ENCODE assay signal across 8 mouse cellular contexts in the genomic region with DNA sequence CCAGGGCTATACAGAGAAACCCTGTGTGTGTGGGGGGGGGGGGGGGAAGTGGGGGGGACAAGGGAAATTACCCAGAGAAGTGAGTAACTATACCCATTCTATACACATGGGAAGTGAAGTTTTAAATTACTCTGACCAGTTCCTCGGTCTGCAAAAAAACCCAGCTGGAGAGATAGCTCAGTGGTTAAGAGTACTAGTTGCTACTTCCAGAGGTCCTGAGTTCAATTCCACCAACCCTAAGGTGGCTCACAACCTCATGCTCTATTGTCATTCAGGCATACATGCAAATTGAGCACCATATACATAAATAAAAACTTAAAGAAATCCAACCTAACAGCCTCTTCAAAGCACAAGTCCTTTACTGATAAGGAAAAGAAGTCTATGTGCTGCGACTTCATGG. TPM values are rescaled to one million over a fixed set of nuclear protein-coding genes. Genes with fewer than 3 reads are reported as not detected.
A peak's percentile ranks its signal among the peaks of the same experiment; 100 is the strongest.
DNase-seq lines count a peak whose midpoint lies in the region; ATAC-seq and TF ChIP-seq lines count a peak whose summit lies in the region.

No protein-coding gene starts in this region.

- TF ChIP-seq RAD21 in MEL (IDR thresholded peaks at IDR 0.05; ENCODE audit: low read depth, low read length), result no peak

- WGBS in heart, embryonic 14.5 days, result 33% methylated on average over 2 of the region's 2 CpGs
- 51% methylated on average over 2 of the region's 2 CpGs for WGBS in hindbrain, embryonic 11.5 days
- 42% methylated on average over 2 of the region's 2 CpGs for WGBS in midbrain, embryonic 12.5 days

- no peak for TF ChIP-seq CTCF in MEL (IDR thresholded peaks at IDR 0.05 in 2 of 3, conservative IDR thresholded peaks at IDR 0.05 in 1 of 3; ENCODE audit: control insufficient read depth in 1 of 3, insufficient read depth in 1 of 3, low read depth in 2 of 3, low read length in 3 of 3, poor library complexity in 1 of 3, severe bottlenecking in 1 of 3)

- no peak for TF ChIP-seq EP300 in MEL (IDR thresholded peaks at IDR 0.05; ENCODE audit: low read depth in 1 of 2, low read length in 2 of 2)

- H3K27me3 ChIP-seq in heart, embryonic 14.5 days (ENCODE audit: control insufficient read depth, insufficient read depth, low read length), result no peaks in the 10 kb centered on the region
- peaks cover 0 to 2% of the 10 kb centered on the region in 2 experiments; a peak in 2 of 4 replicates for H3K27me3 ChIP-seq in MEL (ENCODE audit: control insufficient read depth in 1 of 2, insufficient read depth in 2 of 2, low read length in 2 of 2)
- no peaks in the 10 kb centered on the region for H3K27me3 ChIP-seq in hindbrain, embryonic 11.5 days (ENCODE audit: control insufficient read depth, insufficient read depth, low read length)
- H3K27me3 ChIP-seq in midbrain, embryonic 12.5 days, result peaks cover 27% of the 10 kb centered on the region

- peaks cover 17% of the 10 kb centered on the region for H3K36me3 ChIP-seq in heart, embryonic 14.5 days (ENCODE audit: control insufficient read depth, insufficient read depth, low read length)
- peaks cover 14 to 42% of the 10 kb centered on the region in 2 experiments for H3K36me3 ChIP-seq in MEL (ENCODE audit: control insufficient read depth in 1 of 2, insufficient read depth in 2 of 2, low read length in 2 of 2)
- H3K36me3 ChIP-seq in hindbrain, embryonic 11.5 days (ENCODE audit: control insufficient read depth, insufficient read depth, low read length), result peaks cover 2% of the 10 kb centered on the region
- peaks cover 7% of the 10 kb centered on the region for H3K36me3 ChIP-seq in midbrain, embryonic 12.5 days

- no peaks in the 10 kb centered on the region for H3K9me3 ChIP-seq in heart, embryonic 14.5 days (ENCODE audit: control insufficient read depth, low read length)
- no peaks in the 10 kb centered on the region for H3K9me3 ChIP-seq in MEL (replicated peaks; ENCODE audit: insufficient read depth, low read length)
- no peaks in the 10 kb centered on the region for H3K9me3 ChIP-seq in hindbrain, embryonic 11.5 days (ENCODE audit: control insufficient read depth, low read length)
- H3K9me3 ChIP-seq in midbrain, embryonic 12.5 days, result no peaks in the 10 kb centered on the region

- no peak for TF ChIP-seq POLR2A in MEL (IDR thresholded peaks at IDR 0.05; ENCODE audit: control insufficient read depth in 1 of 2, insufficient read depth in 1 of 2, low read depth in 1 of 2, low read length in 2 of 2, poor library complexity in 1 of 2)

- H3K27ac ChIP-seq in heart, embryonic 14.5 days (replicated peaks in 1 of 2; ENCODE audit: control insufficient read depth in 1 of 2, insufficient read depth in 1 of 2, low read depth in 2 of 2, low read length in 2 of 2), result peak overlapping the region; percentile 63 to 82; a peak in 3 of 4 replicates
- peak overlapping the region; percentile 80 for H3K27ac ChIP-seq in MEL (ENCODE audit: control insufficient read depth, low read depth, low read length)
- no peak overlapping the region for H3K27ac ChIP-seq in hindbrain, embryonic 11.5 days (ENCODE audit: low read depth, low read length)
- no peak overlapping the region for H3K27ac ChIP-seq in midbrain, embryonic 12.5 days (replicated peaks)

- intact Hi-C loops in heart, postnatal 25 days (cut with DNase I), result loop anchor here (5.0 kb wide), 1 partner anchor 102 kb away; no protein-coding TSS in a partner anchor

- peaks cover 20% of the 10 kb centered on the region for H3K79me2 ChIP-seq in MEL (ENCODE audit: control insufficient read depth, insufficient read depth, low read length, poor library complexity)

- H3K9ac ChIP-seq in heart, embryonic 14.5 days (ENCODE audit: low read length), result peak overlapping the region; percentile 77
- peak overlapping the region; percentile 65 for H3K9ac ChIP-seq in MEL (ENCODE audit: control insufficient read depth, low read depth, low read length, poor library complexity, severe bottlenecking)
- peak overlapping the region; percentile 49; the same call in 1 of the 2 replicates for H3K9ac ChIP-seq in hindbrain, embryonic 11.5 days (ENCODE audit: low read depth, low read length)
- peak overlapping the region; percentile 51; the same call in 1 of the 2 replicates for H3K9ac ChIP-seq in midbrain, embryonic 12.5 days (replicated peaks)

- peak overlapping the region; percentile 50 to 98; a peak in 3 of 4 replicates for H3K4me3 ChIP-seq in heart, embryonic 14.5 days (ENCODE audit: control insufficient read depth in 1 of 2, insufficient read depth in 1 of 2, low read depth in 1 of 2, low read length in 2 of 2)
- peak overlapping the region; percentile 51 to 55 for H3K4me3 ChIP-seq in MEL (ENCODE audit: control insufficient read depth in 1 of 2, insufficient read depth in 1 of 2, low read depth in 2 of 2, low read length in 2 of 2)
- peak overlapping the region; percentile 98 for H3K4me3 ChIP-seq in hindbrain, embryonic 11.5 days (ENCODE audit: low read depth, low read length)
- peak overlapping the region; percentile 89 for H3K4me3 ChIP-seq in midbrain, embryonic 12.5 days

- no peak for ATAC-seq in heart, embryonic 14.5 days (ENCODE audit: insufficient number of reproducible peaks, insufficient read depth, low FRiP score, low read depth)
- ATAC-seq in hindbrain, embryonic 11.5 days (ENCODE audit: low FRiP score), result no peak
- ATAC-seq in midbrain, embryonic 12.5 days (ENCODE audit: low FRiP score, low read depth), result no peak

- H3K4me2 ChIP-seq in heart, embryonic 14.5 days (ENCODE audit: low read length), result peak overlapping the region; percentile 68
- peak overlapping the region; percentile 52 for H3K4me2 ChIP-seq in hindbrain, embryonic 11.5 days (replicated peaks; ENCODE audit: low read depth, low read length)
- H3K4me2 ChIP-seq in midbrain, embryonic 12.5 days (replicated peaks), result peak overlapping the region; percentile 59

- peaks cover 9 to 50% of the 10 kb centered on the region in 2 experiments for H3K4me1 ChIP-seq in heart, embryonic 14.5 days (ENCODE audit: control insufficient read depth in 2 of 2, insufficient read depth in 2 of 2, low read length in 2 of 2)
- peaks cover 12 to 27% of the 10 kb centered on the region in 2 experiments for H3K4me1 ChIP-seq in MEL (ENCODE audit: control insufficient read depth in 1 of 2, insufficient read depth in 2 of 2, low read length in 2 of 2)
- no peaks in the 10 kb centered on the region for H3K4me1 ChIP-seq in hindbrain, embryonic 11.5 days (replicated peaks; ENCODE audit: control insufficient read depth, insufficient read depth, low read length)
- H3K4me1 ChIP-seq in midbrain, embryonic 12.5 days, result peaks cover 15% of the 10 kb centered on the region

- DNase-seq in heart, postnatal 25 days (ENCODE audit: low spot score), result no peak
- no peak for DNase-seq in MEL (ENCODE audit: low read depth, low spot score)
- no peak for DNase-seq in hindbrain, embryonic 11.5 days (ENCODE audit: low spot score)
- no peak for DNase-seq in yolk sac, embryonic 10.5 days (ENCODE audit: low spot score)
- DNase-seq in kidney, adult 11 months, result no peak
- no peak for DNase-seq in layer of hippocampus, adult 18-20 months (ENCODE audit: low spot score in 2 of 2)

TF ChIP-seq in MEL, 35 proteins besides CTCF, POLR2A, EP300 and RAD21:
- no peak for TF ChIP-seq ZMIZ1 (IDR thresholded peaks at IDR 0.05; ENCODE audit: low read depth, low read length)
- TF ChIP-seq SIN3A (IDR thresholded peaks at IDR 0.05; ENCODE audit: low read length), result no peak
- TF ChIP-seq MAX (IDR thresholded peaks at IDR 0.05; ENCODE audit: low read length), result no peak
- TF ChIP-seq TAL1 (IDR thresholded peaks at IDR 0.05; ENCODE audit: low read length), result no peak
- TF ChIP-seq TBP (IDR thresholded peaks at IDR 0.05; ENCODE audit: low read depth, low read length), result peak; percentile 91
- no peak; the same call in 1 of the 2 replicates for TF ChIP-seq GATA1 (IDR thresholded peaks at IDR 0.05; ENCODE audit: low read depth, low read length)
- TF ChIP-seq JUND (IDR thresholded peaks at IDR 0.05; ENCODE audit: low read depth, low read length), result no peak
- TF ChIP-seq ZKSCAN1 (IDR thresholded peaks at IDR 0.05; ENCODE audit: low read depth, low read length), result no peak

RNA-seq across cellular contexts. Expression of a gene that starts 0.8 kb away (rescaled TPM):
- 46.4 and 47.0 TPM in 2 replicates for polyA plus RNA-seq in heart, embryonic 14.5 days (2014; fragmentation: Nextera tagmentation; extraction: Ambion mirVana)
- 10 to 100 TPM; 18.4 to 22.0 TPM for total RNA-seq in heart, postnatal 25 days (2021)
- total RNA-seq in MEL (2012; rRNA removed), result 35.4 and 36.7 TPM in 2 replicates
- polyA plus RNA-seq in MEL (2012; ENCODE audit: insufficient read depth in 1 of 2, insufficient read length in 2 of 2, low read depth in 1 of 2, low replicate concordance in 2 of 2, missing spikeins in 1 of 2), result 100 to 1,000 TPM in 1 of 2 experiments, 10 to 100 TPM in 1; 30.2 to 109 TPM
- polyA plus RNA-seq in hindbrain, embryonic 11.5 days (2014; fragmentation: Nextera tagmentation; extraction: Ambion mirVana), result 41.4 and 44.7 TPM in 2 replicates
- polyA plus RNA-seq in midbrain, embryonic 12.5 days (2016; fragmentation: Nextera tagmentation; extraction: Ambion mirVana), result 40.7 and 42.9 TPM in 2 replicates
- 10 to 100 TPM; 40.1 to 41.9 TPM for total RNA-seq in layer of hippocampus, adult 18-20 months (2021)

RNA-seq across cellular contexts. Expression of a gene that starts 58.8 kb away (rescaled TPM):
- 0.80 and 0.92 TPM in 2 replicates for polyA plus RNA-seq in heart, embryonic 14.5 days (2014; fragmentation: Nextera tagmentation; extraction: Ambion mirVana)
- total RNA-seq in heart, postnatal 25 days (2021), result under 1 TPM; 0.26 to 0.39 TPM
- total RNA-seq in MEL (2012; rRNA removed), result 0.10 and 0.15 TPM in 2 replicates
- polyA plus RNA-seq in MEL (2012; ENCODE audit: insufficient read depth in 1 of 2, insufficient read length in 2 of 2, low read depth in 1 of 2, low replicate concordance in 2 of 2, missing spikeins in 1 of 2), result under 1 TPM in 1 of 2 experiments, not detected in 1; 0.47 TPM
- polyA plus RNA-seq in hindbrain, embryonic 11.5 days (2014; fragmentation: Nextera tagmentation; extraction: Ambion mirVana), result 7.2 and 7.9 TPM in 2 replicates
- 8.8 TPM in 2 replicates for polyA plus RNA-seq in midbrain, embryonic 12.5 days (2016; fragmentation: Nextera tagmentation; extraction: Ambion mirVana)
- total RNA-seq in layer of hippocampus, adult 18-20 months (2021), result 10 to 100 TPM; 19.1 to 20.8 TPM

Comparison
In these comparisons a context has a peak if more than half of its experiments do, and no peak if none do; other contexts are left out.
1. H3K27ac ChIP-seq: peak in heart, embryonic 14.5 days (2 of 2) and MEL (single experiment); none in hindbrain, embryonic 11.5 days (single experiment) and midbrain, embryonic 12.5 days (single experiment).
2. Peak in every context shown above with its lines, with median percentiles within 50 percentile points of each other: H3K4me2 ChIP-seq, H3K4me3 ChIP-seq and H3K9ac ChIP-seq.